Mouse (Mus musculus) natural killer cell, adult 2 months (primary cell): ENCODE measurements around the gene Alg9.

Source experiments
- DNase-seq, 2 experiments: peaks; one replicate each; pipeline ENCODE4 v3.0.0; 2022; ENCODE audit warnings: low spot score in 2 of 2

Gene Alg9

GRCm38 (mm10) chr9:50774991-50775612 is at the start of gene Alg9, which contains the start of gene 1110032A03Rik:
Gene Alg9, plus strand, starts transcription at chr9:50775019.
Gene 1110032A03Rik, minus strand, starts transcription at chr9:50775520.
- DNase-seq: peak; percentile 73 to 78

DNA sequence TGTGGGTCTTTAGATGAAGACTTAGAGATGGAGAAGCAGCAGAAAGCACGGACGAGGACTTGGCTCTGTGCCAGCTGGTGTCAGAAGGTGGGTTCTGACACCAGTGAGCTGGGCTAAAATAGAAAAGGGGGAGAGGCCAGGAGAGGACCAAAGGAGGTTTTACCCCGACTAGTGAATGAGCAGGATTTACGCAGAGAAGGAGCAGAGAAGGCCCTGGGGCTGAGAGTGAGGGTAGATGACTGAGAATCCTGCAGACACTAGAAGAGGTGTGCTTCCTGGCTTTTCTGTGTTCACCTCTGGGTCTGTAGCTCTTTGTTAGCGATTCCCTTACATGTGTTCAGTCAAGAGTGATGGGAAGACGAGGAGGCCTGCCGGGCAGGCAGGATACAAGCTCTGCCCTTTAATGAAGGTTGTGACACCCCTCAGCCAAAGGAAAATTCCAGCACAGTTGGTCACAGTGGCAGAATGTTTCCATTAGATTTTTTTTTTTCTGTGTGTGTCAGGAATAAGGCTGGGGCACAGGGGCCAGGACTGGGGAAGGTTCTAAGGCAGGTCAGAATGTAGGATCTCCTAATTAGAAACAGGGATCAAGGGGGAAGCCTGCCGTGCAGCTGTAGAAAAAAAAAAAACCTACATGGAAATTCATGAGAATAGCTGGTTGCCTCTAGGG is 48.8 kb upstream of the Alg9 start:
- no peak for DNase-seq

- DNase-seq: no peak
These were observed 47.5 kb upstream of the Alg9 start for GRCm38 (mm10) chr9:50727171-50727924.

- DNase-seq: peak; percentile 14 to 39
These were observed 46.7 kb upstream of the Alg9 start for GRCm38 (mm10) chr9:50727925-50728651.

DNA sequence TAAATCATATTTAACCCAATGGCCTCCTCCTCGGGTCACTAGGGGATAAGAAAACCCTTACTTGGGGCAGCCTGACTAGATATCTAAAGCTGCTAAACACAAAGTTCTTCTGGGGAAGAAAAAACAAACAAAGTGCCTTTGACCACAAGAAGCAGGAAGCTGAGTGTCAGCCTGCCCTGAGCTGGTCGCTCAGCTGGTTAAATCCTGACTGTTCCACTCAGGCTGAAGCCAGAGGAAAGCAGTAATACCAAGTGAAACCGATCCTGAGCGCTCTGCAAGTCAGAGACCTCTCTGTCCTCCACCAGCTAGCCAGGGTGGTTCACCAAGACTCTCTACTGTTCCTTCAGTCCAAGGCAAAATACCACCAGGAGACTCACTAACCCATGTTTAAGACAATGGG is 45.2 kb upstream of the Alg9 start:
- DNase-seq: no peak

- peak in 1 of 2 experiments; percentile 2 for DNase-seq
These were observed 42.3 kb upstream of the Alg9 start for GRCm38 (mm10) chr9:50732560-50732959.

DNA sequence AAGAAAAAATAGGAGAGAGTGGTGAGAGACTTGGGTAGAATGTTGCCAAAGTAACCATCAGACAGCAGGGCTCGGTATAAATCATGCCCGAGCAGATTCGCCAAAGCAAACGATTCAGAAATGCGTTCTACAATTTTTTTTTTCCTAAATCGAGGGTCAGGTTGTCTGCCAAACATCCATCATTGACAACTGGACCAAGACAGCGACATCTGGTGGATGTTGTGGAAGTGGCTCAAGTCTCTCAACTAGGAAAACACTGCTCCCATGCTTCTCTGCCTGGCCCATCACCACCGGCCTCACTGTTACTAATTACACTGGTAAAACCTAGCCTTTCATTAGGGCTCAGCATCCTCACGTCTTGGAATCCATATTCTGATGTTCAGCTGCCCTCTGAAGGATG is 39.8 kb upstream of the Alg9 start:
- DNase-seq: peak; percentile 23 to 28

GRCm38 (mm10) chr9:50738914-50739870 is 35.6 kb upstream of the Alg9 start, which contains the start of gene Dixdc1:
Gene Dixdc1, minus strand, starts transcription at chr9:50739517.
- peak; percentile 79 to 80 for DNase-seq

GRCm38 (mm10) chr9:50740867-50741784 is 33.7 kb upstream of the Alg9 start:
- no peak for DNase-seq

GRCm38 (mm10) chr9:50742261-50742660 is 32.6 kb upstream of the Alg9 start:
- DNase-seq: no peak

- DNase-seq: no peak
These were observed 32.1 kb upstream of the Alg9 start for GRCm38 (mm10) chr9:50742744-50743143.

- DNase-seq: no peak
These were observed 29.0 kb upstream of the Alg9 start for GRCm38 (mm10) chr9:50745806-50746205.

DNA sequence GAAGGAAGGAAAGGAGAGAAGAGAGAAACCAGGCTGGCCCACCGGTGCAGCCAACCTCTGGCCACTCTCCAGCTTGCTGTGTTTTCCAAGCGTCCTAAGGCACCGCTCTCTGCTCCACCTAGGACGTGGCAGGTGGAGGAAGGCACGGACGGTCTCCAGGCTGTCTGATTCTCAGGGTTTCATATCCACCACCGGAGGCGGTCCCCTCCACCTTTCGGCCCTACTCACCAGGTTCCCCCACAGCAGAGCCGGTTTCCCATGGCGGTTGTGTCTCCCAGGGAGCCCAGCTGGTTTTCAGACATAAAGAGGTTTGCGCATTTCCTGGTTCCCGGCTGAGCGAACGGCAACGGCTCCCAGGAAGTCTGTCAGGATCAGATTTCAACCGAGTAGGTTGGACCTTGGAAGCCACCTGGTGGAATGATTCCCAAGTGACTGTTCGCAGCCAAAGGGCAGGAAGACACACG is 28.6 kb upstream of the Alg9 start, which contains the start of gene 2310030G06Rik:
Gene 2310030G06Rik (minus strand): TSS at position 323 of the 464 bp plus-strand sequence.
- DNase-seq: no peak

GRCm38 (mm10) chr9:50750706-50751105 is 24.1 kb upstream of the Alg9 start:
- DNase-seq: no peak

GRCm38 (mm10) chr9:50751323-50751722 is 23.5 kb upstream of the Alg9 start, which contains the start of gene Cryab:
Gene Cryab, plus strand, starts transcription at chr9:50751325.
- DNase-seq: no peak

DNA sequence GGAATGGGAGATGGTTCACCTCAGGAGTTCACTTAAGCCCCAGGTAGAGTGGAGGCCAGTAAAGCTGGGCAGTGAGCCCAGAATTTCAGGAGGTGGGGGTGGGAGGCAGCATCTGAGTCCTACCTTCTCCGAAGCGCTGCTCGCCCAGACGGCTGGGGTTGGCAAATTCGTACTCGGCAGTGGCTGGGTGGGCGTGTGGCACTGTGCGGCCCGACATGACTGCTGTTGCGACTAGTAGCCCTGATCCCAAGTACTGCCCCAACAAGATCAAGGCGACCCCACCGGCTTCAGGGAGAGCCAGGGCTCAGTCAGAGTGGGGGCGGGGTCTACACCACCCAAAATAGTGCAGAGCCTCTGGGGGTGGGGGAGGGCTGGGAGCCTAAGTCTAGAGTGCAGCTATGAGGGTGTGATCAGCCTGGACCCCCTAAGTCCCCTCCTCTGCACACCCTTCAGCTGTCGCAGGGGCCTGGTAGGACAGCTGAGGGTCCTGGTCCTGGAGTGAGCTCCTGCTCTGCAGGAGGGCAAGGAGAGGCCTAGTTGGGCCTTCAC is 22.7 kb upstream of the Alg9 start, which contains the start of gene Hspb2:
Gene Hspb2 (minus strand): TSS at position 301 of the 549 bp plus-strand sequence.
- DNase-seq: no peak

DNA sequence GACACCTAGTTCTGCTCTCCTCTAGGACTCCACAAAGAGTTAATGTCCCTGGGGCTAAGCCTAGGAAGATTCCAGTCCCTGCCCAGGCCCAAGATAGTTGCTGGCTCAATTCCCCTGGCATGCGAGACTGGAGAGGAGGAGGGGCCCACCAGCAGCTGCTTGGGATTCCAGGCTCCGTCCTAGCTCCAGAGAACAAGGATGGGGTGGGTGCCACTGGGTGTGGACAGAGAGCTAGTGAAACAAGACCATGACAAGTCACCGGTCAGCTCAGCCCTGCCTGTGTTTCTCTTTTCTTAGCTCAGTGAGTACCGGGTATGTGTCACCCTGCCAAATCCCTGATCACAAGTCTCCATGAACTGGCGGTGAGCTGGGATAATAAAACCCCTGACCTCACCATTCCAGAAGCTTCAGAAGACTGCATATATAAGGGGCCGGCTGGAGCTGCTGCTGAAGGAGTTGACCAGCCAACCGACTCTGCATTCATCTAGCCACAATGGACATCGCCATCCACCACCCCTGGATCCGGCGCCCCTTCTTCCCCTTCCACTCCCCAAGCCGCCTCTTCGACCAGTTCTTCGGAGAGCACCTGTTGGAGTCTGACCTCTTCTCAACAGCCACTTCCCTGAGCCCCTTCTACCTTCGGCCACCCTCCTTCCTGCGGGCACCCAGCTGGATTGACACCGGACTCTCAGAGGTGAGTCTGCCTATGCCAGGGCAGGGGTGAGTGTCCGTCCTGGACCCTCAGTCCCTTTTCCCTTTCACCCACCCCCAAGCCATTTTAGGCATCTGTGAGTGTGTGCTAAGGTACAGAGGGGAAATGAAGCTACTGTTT is 21.8 kb upstream of the Alg9 start:
- DNase-seq: no peak

- DNase-seq: no peak
These were observed 20.9 kb upstream of the Alg9 start for GRCm38 (mm10) chr9:50753947-50754346.
